Mouse (Mus musculus) adrenal gland, postnatal 36 days (tissue): ENCODE measurements around the gene Perm1. TPM values are rescaled to one million over a fixed set of nuclear protein-coding genes. Genes with fewer than 3 reads are reported as not detected.
A peak's percentile ranks its signal among the peaks of the same experiment; 100 is the strongest.

Source experiments
- DNase-seq, 2 experiments: peaks; one replicate each; pipeline ENCODE4 v3.0.0; 2021; ENCODE audit warnings: mixed read lengths in 1 of 2
- total RNA-seq, 2 experiments: library from RNA; stranded (reverse); gene quantifications; 2 replicates each; pipeline ENCODE4 v1.2.3; 2021

The Perm1 gene
- total RNA-seq, 2 experiments from 2014 or later, result 1.8 to 2.9 TPM

GRCm38 (mm10) chr4:156200623-156201475, 14.8 kb upstream of the Perm1 start, which contains the start of gene Isg15:
Isg15 (minus strand) TSS chr4:156200818.
- DNase-seq, result peak; percentile 20 to 40

- DNase-seq, result no peak
Measured at GRCm38 (mm10) chr4:156202462-156202893, 13.2 kb upstream of the Perm1 start.

- peak; percentile 84 to 89 for DNase-seq
Measured at GRCm38 (mm10) chr4:156203001-156203412, 12.7 kb upstream of the Perm1 start, which contains the start of gene AW011738. AW011738 (plus strand) TSS chr4:156203304.

- peak in 1 of 2 experiments; percentile 56 for DNase-seq
Measured at GRCm38 (mm10) chr4:156203413-156204131, 12.1 kb upstream of the Perm1 start.

- no peak for DNase-seq
Measured at GRCm38 (mm10) chr4:156208872-156209271, 6.8 kb upstream of the Perm1 start.

GRCm38 (mm10) chr4:156209963-156210635, 5.6 kb upstream of the Perm1 start:
- DNase-seq, result no peak

GRCm38 (mm10) chr4:156213134-156213533, 2.5 kb upstream of the Perm1 start:
- no peak for DNase-seq

GRCm38 (mm10) chr4:156216196-156216595, 528 bp downstream of the Perm1 start:
- peak in 1 of 2 experiments; percentile 25 for DNase-seq

GRCm38 (mm10) chr4:156217022-156217669, 1.5 kb downstream of the Perm1 start:
- no peak for DNase-seq

GRCm38 (mm10) chr4:156217838-156218237, 2.2 kb downstream of the Perm1 start:
- no peak for DNase-seq

- no peak for DNase-seq
Measured at GRCm38 (mm10) chr4:156219936-156220335, 4.3 kb downstream of the Perm1 start.

GRCm38 (mm10) chr4:156224276-156224675, 8.6 kb downstream of the Perm1 start:
- DNase-seq, result no peak

GRCm38 (mm10) chr4:156227752-156228392, 12.2 kb downstream of the Perm1 start:
- DNase-seq, result peak in 1 of 2 experiments; percentile 49

- DNase-seq, result peak; percentile 52 to 69
Measured at GRCm38 (mm10) chr4:156228393-156229024, 12.8 kb downstream of the Perm1 start.

- peak in 1 of 2 experiments; percentile 59 for DNase-seq
Measured at GRCm38 (mm10) chr4:156234021-156234501, 18.4 kb downstream of the Perm1 start.

- DNase-seq, result peak; percentile 85 to 91
Measured at GRCm38 (mm10) chr4:156234701-156235213, 19.1 kb downstream of the Perm1 start, which contains the start of gene Plekhn1. Plekhn1 (minus strand) TSS chr4:156234857.

- no peak for DNase-seq
Measured at GRCm38 (mm10) chr4:156235360-156235770, 19.7 kb downstream of the Perm1 start.

- peak; percentile 95 to 97 for DNase-seq
Measured at GRCm38 (mm10) chr4:156235808-156236533, 20.3 kb downstream of the Perm1 start, which contains the start of gene Noc2l. Noc2l (plus strand) TSS chr4:156236010.
